Mouse (Mus musculus) megakaryocyte-erythroid progenitor cell, adult 5-6 weeks (primary cell): ENCODE results near the gene Mysm1. TPM values are rescaled to one million over a fixed set of nuclear protein-coding genes. Genes with fewer than 3 reads are reported as not detected.

Source experiments
- ATAC-seq: replicated peaks from 2 replicates; pipeline ENCODE4 v1.8.0; 2016; ENCODE audit warnings: mild to moderate bottlenecking, inconsistent platforms; ENCODE audit not compliant: severe bottlenecking, poor library complexity, low FRiP score, low TSS enrichment
- total RNA-seq, 2 experiments: library from RNA; stranded (forward) in 1 of 2; stranded (reverse) in 1 of 2; fragments of 200-1000, 215-1000 nt in 1 of 2; fragments of >200 nt in 1 of 2; fragmentation: Nextera tagmentation in 1 of 2; gene quantifications; 2 replicates each; pipeline ENCODE4 v1.2.3; 2014 to 2017

Mysm1 gene
- total RNA-seq (2014; fragmentation: Nextera tagmentation), result 25.6 and 37.7 TPM in 2 replicates
- total RNA-seq (2017), result 42.5 and 70.5 TPM in 2 replicates

- ATAC-seq, result peak; percentile 98
Measured at GRCm38 (mm10) chr4:94978590-94979499, at the start of gene Mysm1. Mysm1 (minus strand) TSS chr4:94979100.

- no peak for ATAC-seq
Measured at GRCm38 (mm10) chr4:95025847-95026600, 47.1 kb upstream of the Mysm1 start.

DNA sequence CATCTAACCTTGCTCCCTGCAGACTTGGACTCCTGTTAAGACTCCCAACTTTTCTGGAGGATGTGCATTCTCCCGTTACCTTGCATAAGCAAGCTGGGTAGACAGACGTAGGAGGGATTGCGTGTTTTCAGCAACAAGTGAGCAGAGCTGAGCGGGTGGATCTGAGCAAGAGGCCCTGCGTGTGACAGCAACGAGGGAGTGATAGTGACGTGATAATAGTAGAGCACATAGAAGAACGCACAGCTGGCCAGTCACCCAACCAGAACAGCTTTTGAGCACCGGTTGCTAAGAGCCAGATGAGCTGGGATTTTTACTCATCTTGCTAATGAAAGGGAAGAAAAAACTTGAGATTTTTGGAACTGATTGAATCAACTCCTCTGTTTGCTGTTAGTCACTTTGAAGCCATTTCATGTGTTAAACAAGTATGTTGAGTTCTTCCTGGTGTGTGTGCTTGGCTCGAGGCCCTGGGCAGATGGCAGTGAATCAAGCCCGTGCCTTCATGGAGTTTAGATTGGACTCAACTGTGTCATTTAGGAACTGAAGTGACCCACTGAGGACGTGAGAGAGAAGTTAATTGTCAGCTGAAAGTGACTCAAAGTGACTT lies 44.6 kb upstream of the Mysm1 start:
- no peak for ATAC-seq

DNA sequence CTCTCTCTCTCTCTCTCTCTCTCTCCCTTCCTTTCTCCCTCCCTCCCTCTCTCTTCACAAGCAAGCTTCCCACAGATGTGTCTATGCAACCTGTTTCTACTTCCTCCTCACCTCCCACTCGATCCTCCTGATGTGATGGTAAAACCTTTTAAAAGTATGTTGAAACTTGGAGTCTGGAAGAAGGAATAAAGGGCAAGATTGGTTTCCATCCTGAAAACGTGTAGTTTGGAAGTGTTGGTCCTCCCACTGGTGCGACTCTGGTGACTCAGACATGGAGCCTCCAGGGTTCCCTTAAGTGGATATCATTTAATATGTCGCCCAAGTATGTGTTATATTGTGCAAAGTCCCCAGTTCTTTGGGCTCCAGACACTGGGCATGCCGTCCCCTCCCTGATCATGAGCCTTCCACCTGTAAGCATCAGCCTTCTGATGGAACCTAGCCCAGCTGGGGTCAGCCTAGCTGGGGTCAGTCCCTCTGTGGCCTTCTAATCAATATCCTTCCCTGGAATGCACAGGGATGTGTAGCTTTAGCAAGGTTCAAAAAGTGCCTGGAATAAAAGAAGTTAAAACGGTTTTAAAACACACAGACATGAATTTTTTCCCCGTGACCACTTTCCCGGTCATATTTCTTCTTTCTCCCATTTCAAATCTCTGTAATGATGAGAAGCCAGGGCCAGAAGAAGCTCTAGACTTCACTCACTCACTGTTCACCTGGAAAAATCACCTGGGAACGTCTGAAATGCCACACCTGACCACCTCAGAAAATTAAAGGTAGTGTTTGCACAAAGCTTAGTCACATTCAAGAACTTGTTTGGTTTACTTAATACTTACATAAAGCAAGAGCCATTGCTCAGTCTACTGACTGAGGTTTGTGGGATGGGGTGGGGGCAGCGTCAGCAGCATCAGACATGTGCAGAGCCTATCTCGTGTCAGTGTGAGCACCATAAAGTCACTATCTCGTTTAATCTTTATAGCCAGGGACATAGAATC lies 43.0 kb upstream of the Mysm1 start:
- ATAC-seq, result 0 out of 2 replicates have a peak, but pooled peaks have one; percentile 37

DNA sequence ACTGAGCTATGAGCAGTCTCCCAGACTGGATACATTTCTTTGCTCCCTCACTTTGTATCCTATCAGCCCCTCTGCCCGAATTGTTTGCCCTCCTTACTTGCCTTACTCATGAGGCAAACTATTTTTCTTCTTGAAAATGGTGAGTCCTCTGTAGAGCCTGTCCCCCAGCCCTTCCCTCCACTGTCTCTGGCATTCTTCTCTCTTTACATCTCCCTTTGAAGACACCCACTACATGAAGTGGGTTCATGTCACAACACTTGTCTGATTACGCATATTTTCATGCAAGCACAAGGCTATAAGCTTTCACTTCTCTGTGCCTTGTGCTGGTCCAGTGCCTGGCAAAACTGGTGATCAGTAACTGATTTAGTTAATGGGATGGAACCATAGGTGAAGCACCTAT lies 41.3 kb upstream of the Mysm1 start:
- no peak for ATAC-seq

- ATAC-seq, result no peak
Measured at GRCm38 (mm10) chr4:95018221-95018620, 39.3 kb upstream of the Mysm1 start.

DNA sequence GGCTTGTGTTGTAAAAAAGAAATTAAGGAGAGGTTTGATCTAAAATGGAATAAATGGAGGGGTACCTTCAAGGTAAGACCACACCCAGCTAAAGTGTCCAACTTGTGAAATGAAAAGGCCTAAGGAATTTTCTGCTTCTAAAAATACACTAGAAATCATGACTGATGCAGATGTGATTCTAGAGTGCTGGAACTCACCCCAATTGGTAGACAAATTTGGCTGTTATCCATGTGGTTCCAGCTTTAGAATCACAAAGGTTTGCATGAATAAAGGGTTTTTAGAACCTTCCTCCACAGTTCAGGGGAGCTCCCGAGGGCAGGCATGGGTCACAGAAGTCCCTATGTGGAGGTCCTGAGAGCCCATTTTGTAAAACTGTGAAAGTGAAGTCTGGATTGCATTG lies 33.8 kb upstream of the Mysm1 start:
- ATAC-seq, result no peak

DNA sequence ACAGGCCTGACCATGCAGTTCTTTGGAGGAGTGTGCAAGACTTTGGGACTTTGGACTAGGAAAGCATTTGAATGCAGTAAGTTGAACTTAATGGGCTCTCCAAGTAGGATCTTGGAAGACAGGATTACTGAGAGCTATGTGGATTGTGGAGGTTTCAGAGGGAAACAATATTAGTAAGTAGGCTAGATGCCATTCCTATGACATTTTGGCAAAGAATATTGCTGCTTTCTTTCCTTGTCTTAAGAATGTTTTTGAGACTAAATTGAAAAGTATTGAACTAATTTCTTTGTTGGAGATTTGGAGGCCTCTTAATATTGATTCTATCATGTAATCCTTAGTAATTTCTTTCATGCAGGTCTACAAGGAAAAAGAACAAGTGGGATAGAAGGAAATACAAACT lies 33.4 kb upstream of the Mysm1 start:
- no peak for ATAC-seq

DNA sequence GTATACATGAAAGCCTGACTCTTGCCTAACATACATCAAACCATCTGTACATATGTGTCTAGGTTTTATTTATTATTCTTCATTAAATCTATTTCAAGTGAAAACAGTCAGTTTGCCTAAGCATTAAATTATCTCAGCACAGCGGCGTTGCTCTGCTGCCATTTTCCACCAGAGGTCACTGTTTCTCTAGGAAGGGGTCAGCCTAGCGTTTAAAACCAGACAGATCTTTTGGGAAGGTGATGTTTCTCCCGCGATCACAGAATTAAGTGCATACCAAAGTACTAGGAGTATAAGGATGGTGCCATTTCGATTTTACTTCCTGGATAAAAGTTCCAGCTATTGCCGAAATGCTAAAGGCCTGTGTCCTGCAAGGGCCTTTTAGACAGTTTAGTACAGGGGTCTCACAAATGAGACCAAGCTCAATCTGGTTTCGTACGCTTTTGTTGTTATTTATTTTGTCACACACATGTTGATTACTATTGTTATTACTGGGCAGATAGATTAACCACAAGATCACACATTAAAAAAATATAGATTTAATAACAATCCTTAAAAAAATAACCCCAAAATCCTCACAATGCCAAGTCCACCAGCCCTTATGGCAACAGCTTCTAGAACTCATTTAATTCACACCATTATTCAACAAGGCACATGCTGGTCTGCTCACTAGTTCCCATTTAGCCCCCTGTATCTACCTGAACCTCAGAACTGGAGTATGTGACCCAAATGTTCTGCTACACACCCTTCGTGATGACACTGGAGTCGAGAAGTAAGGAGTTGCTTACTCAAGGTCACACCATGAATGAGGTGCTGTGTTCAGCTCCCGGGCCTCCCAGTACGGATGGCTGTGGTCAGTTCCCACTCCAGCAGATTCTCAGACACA lies 29.5 kb upstream of the Mysm1 start:
- peak; percentile 84 for ATAC-seq

DNA sequence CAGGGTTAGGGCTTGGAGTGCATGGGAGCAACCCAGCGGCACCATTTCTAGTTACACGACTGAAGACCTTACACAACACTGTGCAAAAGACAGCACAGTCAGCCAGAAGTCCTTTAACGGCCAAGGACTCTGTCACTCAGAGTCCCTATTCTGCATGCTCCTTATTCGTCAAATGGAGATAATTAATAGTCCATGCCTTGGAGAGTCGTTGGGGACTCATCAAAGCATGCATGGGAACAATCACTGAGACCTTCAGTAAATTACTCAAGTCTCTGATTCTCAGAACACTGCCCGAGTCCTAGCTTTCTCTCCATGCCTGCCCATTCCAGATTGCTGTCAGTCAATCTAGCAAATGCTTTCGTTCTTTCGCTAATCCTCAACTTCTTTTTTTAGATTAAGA lies 28.9 kb upstream of the Mysm1 start:
- no peak for ATAC-seq

DNA sequence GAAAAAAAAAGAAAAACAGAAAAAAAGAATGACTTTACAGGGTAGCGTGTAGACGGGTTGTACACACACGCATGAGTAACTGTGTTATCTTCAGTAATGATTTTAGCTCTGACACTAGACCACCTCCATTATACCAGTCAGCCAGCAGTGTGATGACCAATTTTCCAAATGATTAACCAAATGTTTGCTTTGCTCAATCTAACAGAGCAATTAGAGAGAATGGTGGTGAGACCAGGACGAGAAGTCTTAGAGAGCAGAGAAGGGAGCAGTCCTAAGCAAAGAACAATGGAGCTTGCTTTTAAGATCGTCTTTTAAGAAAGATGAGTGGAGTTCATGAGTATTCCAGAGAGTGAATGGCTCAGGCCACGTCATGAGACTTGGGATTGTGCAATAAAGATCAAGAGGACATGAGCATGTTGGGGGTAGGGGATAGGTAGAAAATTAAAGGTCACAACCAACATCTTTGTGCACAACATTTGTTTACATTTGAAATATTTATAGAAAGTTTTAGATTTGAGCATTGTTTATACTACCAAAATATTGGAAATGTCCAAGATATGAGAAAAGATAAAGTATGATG lies 26.4 kb upstream of the Mysm1 start:
- ATAC-seq, result no peak

DNA sequence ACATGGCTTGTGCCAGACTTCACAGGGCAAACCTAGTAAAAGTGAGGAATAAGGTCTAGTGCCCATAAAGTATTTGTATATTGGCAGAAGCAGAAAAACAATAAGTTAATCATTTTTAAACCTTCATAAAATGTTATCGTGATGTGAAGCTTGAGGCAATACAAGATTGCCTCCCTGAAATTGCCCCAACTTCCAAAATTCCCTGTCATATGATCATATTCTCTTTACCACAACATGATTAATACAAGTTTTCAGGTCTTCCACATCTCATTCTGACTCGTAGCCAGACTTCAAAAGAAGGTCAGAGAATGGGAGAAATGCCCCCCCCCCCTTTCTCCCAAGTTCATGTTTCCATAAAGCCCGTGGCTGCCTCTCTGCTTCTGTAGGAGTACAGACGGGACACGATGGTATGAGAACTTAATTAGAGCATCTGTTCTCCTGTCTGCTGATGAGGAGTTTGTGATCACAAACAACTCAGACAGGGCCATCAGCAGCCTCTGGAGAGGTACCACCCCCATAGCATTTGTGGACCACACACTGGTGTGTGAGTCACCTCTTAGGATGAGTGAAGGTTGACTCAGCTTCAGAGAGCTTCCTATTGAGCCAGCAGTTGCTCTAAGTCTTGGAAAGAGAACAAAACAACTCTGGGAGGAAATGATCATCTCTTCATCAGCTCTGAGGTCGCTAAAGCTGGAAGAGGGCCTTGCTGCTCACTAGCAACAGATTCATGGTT lies 22.3 kb upstream of the Mysm1 start:
- ATAC-seq, result no peak

- no peak for ATAC-seq
Measured at GRCm38 (mm10) chr4:95000147-95000546, 21.2 kb upstream of the Mysm1 start.

DNA sequence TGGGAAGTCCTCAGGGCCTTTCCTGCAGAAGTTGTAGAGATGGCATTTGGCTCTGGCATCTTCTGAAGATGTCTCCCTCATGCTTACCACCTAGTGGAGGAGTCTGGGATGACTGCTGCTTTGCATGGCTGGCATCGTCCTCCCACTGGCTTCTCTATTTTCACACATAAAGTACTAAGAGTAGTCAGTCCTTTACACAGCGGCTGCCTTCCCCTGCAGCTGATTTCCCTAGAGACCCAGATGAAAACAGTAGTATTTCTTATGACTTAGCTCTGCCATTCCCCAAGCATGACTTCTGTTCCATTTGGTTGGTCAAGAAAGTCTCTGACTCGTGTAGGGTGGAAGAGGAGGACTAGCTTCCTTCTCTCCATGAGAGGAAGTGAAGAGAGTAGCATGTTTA lies 20.3 kb upstream of the Mysm1 start:
- ATAC-seq, result peak; percentile 94

DNA sequence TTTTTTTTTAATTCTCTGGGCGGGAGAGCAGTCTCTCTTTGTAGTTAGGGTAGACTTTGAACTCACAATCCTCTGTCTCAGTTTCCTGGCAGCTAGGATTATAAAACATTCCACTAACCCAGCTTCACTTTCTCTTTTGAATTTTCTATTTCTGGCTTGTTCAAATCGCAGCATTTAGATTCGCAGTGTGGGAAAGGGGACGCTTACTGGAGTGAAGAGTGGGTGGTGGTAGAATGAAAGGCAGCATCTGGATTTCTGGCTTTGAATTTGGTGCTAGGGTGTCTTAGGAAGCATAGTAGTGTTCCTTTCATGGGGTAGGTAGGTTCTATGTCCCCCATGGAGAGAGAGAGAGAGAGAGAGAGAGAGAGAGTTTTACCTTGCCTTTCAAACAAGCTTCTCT lies 17.0 kb upstream of the Mysm1 start:
- no peak for ATAC-seq

GRCm38 (mm10) chr4:94990204-94990603 lies 11.3 kb upstream of the Mysm1 start:
- 0 out of 2 replicates have a peak, but pooled peaks have one; percentile 53 for ATAC-seq

DNA sequence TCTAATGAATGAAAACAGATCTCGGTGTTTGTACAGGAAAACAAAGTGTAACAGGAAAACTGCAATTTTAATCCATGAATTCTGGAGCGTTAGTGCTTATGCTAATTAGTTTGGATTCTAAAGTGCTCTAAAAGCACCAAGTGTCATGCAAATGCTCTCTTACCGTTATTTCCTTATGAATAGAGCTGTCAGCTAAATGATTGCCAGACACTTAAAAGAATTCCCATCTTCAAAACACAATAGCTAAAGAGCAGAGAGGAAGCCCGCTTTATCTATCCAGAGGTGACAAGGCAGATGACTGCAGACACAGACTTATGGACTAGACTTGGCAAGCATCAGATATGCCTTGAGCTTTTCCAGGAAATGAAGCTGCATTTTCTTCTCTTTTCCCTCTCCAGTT lies 8.8 kb upstream of the Mysm1 start:
- no peak for ATAC-seq
